Mouse (Mus musculus) brain, embryonic 14.5 days (tissue): Measurements from ENCODE around the gene Xpnpep1.

Source experiments
- CTCF ChIP-seq: fragments of 200-500 bp; IDR thresholded peaks from 2 replicates; pipeline ENCODE4 v1.5.1; 2012; ENCODE audit warnings: inconsistent platforms, mild to moderate bottlenecking, moderate library complexity, borderline replicate concordance; ENCODE audit not compliant: insufficient read depth, insufficient read length; ENCODE audit errors: extremely low read depth
- POLR2A ChIP-seq: fragments of 200-500 bp; IDR thresholded peaks from 2 replicates; pipeline ENCODE4 v1.6.1; 2012; ENCODE audit warnings: mild to moderate bottlenecking, inconsistent platforms, borderline replicate concordance; ENCODE audit not compliant: poor library complexity, insufficient read depth, insufficient read length, severe bottlenecking; ENCODE audit errors: extremely low read depth

DNA sequence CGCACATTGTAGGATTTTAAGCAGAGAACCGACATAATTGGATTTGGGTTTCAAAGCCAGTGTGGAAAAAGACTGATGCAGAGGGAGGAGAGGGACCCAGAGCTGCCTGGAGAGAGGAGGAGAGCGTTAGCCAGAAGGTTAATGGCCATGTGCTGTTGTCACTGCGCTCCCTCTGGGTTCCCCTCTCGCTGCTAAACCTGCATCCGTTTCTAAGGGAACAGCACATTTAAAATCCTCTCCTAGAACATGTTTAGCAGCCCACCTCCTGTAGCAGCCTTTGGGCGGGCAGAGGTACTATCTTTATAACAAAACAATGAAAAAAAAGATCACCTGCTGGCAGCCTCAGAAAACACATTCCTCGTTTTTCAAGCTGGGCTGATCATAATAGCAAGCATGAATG, 73.7 kb downstream of the Xpnpep1 start:
- no peak for TF ChIP-seq CTCF
- TF ChIP-seq POLR2A = no peak
